Mouse (Mus musculus): ENCODE data around the gene Snx32. TPM values are rescaled to one million over a fixed set of nuclear protein-coding genes. Genes with fewer than 3 reads are reported as not detected.
"Not testable (repeated sequence)": the region's sequence is repeated elsewhere in the genome, so short reads cannot be mapped to it uniquely, and the experiment has no call there.

The Snx32 gene
- polyA plus RNA-seq, 1 experiment, result 37.7 TPM

DNA sequence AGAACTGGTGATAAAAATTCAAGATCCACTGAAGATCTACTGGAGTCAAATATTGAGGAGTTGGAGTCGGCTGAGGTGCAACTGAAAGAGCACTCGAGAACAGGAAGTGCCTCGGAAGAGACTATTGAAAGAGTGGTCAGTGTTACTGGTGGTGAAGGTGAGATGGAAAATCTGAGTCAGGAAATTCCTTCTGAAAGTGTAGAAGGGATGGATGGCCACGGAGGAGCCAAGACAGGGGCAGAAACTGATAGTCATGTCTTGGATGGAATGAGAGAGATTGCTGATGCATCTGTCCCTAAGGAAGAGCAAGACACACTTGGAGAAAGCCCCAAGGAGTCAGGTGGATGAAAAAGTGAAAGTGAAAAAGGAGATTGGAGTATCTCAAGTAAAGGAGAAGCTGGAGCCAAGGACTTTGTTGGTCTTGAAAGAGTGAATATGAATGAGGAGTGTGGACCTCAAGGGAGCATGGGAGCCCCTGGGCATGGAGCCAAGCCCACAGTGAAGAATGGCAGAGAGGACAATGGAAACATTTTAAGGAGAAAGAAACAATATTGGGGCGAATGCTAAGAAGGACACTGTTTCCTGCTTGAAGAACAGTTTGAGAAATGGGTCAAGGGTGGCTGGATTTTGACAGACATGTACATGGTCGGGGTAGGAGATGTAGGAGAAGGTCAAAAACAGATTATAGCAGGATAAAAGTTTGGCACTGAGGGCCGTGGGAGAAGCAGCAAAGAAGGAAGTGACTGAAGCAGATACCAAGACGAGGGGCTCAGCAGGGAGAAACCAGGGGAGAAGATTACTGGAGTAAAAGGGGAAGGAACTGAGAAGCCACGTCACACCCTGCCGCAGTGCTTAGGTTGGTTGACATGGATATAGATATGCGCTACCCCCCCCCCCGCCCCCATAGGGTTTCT, 2.0 kb upstream of the Snx32 start:
- no peak for DNase-seq (ENCODE audit: low spot score)

DNA sequence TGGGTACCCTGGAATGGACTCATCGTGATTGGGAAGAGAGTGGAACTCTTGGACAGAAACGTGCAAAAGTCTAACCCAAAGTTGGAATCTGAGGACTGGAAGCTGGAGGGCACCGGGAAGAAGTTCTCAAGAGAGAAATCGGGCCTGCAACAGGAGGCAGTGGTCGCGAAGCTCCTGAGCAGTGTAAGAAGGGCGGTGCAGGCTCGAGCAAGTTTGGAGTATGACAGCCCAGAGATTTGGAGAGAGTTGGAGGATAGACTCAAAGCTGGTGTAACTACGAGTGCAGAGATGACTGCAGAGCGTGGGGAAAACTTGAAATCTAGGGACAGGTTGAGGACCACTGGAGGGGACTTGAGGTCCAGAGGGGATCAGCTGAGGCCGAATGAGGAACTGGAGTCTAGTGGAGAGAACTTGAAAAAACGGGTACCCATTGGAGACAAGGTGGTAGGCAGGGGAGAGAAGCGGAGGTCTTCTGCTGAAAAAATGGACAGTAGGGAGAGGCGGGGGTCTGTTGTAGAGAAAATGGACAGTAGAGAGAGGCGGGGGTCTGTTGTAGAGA, 815 bp upstream of the Snx32 start:
- DNase-seq (ENCODE audit: low spot score), result no peak

DNA sequence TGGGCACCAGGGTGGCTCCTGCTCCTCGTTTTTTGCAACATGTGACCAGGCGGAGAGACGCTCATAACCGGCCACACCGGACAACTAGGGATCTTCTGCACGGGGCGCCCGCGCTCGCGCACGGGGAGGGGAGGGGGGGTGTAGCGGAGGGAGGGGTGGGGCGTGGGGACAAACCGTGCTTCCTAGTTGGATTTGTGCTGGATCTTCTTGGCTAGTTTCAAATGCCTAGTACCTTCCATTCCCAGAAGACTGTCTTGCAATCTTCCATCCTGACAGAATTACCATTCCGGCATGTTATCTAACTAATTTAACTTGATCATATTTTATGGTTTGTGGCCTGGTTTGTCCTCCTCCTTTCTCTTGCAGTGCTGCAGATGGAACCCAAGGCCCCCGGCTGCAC, 6.7 kb downstream of the Snx32 start, which contains the start of gene 1700020D05Rik:
Gene 1700020D05Rik (minus strand): TSS at position 101 of the 400 bp plus-strand sequence.
- DNase-seq (ENCODE audit: low spot score), result no peak

DNA sequence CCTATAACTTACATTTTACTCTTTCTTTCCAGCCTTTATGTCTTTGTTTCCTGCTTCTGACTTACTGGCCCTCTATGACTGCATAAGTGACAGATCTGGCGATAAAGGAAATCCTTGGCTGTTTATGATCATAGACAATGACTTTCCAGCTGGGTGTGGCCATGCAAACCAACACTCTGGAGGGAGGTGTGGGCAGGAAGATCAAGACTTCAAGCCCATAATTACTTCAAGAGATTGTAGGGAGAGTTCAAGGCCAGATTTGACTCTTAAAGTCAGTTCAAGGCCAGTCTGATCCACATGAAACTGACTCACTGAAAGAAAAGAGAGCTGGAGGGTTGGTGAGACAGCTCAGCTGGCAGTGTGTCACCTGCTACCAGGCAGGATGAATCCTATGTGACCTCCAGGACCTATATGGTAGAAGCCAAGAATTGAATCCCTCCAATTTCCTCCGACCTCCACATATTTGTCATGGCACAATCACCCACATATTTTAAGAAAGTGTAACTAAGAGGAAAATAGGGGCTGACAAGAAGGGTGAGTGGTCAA, 9.9 kb downstream of the Snx32 start:
- DNase-seq (ENCODE audit: low spot score), result no peak

DNA sequence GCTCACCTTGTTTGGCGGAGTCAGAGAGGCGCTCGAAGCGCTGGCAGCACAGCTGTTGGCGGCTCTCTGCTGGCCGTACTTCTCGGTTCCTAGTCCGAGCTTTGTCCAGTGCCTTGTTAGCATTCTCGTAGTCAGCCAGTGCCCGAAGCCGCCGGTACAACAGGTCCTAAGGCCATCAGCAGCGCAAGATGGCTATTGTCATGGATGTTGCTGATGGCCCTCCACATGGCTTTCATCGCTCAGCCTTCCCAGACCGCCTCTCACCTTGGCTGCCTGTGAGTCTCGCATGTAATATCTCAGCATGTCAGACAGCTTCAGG, 14.3 kb downstream of the Snx32 start:
- no peak for DNase-seq (ENCODE audit: low spot score)

DNA sequence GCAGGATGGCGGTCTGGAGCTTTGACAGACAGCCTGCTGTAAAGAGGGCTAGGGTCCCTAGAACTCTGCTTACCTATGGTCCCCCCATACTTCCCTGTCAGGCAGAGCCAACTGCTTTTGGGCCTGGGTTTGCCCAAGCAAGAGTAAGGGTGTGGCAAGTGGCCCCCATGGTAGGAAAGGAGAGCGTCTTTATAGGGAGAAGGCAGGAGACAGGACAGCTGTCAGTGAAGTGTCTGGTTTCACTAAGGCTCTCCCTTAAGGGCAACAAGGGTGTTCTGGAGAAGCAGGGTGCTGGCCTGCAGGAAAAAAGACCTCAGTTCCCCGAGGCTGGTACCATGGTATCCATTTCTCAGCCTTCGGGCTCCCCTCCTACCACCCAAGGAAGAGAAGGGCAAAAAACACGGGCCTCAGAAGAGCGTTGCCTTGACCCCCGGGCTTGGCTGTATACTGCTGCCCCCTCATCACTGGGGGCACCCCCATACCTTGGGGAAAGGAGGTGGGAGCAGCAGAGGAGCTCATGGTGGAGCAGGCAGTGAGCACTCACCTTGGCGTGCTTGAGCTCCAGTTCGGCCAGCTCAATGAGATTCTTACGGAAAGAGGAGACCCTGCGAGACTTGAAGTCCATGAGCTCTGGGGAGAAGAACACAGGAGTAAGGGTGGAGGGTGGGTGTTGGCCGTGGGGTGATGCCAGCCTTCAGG, 14.8 kb downstream of the Snx32 start:
- no peak for DNase-seq (ENCODE audit: low spot score)

DNA sequence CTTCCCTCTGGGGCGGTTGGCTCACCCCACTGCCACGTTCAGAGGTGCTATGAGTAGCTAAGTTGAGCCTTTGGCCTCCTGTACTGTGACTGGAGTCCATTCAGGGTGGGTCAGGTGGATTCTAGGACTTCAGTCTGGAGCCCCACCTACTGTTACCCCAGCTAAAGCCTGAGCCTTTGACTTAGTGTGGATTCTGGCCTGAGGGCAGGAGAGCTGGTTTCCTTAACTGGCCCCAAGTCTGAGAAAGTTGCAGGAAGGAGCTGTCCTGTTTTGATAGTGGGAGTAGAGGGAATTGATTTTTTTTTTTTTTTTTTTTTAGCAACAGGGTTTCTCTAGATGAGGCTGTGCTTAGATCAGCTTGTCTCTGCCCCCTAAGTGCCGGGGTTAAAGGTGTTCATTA, 16.0 kb downstream of the Snx32 start:
- DNase-seq (ENCODE audit: low spot score), result no peak

DNA sequence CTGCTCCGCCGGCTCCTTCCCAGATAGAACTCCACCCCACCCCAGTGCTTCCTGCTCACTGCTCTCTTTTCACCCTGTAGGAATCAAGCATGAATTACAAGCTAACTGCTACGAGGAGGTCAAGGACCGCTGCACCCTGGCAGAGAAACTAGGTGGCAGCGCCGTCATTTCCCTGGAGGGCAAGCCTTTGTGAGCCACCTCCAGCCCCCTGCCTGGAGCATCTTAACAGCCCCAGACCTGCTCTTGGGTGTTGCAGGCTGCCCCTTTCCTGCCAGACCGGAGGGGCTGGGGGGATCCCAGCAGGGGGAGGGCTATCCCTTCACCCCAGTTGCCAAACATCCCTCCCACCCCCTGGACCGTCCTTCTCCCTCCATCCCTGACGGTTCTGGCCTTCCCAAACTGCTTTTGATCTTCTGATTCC, 17.0 kb downstream of the Snx32 start:
- DNase-seq (ENCODE audit: low spot score), result not testable (repeated sequence)

DNA sequence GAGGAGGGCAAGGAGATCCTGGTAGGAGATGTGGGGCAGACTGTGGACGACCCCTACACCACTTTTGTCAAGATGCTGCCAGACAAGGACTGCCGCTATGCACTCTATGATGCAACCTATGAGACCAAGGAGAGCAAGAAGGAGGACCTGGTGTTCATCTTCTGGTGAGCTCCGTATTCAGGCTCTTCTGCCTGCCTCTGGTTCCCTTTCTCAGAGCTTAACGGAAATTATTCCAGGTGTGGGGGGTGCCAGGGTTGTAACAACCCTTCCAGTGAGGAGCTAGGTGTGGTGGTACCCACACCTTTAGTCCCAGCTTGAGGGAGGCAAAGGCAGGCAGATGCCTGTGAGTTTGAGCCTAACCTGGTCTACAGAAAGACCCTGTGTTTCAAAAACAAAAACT, 17.7 kb downstream of the Snx32 start:
- DNase-seq (ENCODE audit: low spot score), result no peak

DNA sequence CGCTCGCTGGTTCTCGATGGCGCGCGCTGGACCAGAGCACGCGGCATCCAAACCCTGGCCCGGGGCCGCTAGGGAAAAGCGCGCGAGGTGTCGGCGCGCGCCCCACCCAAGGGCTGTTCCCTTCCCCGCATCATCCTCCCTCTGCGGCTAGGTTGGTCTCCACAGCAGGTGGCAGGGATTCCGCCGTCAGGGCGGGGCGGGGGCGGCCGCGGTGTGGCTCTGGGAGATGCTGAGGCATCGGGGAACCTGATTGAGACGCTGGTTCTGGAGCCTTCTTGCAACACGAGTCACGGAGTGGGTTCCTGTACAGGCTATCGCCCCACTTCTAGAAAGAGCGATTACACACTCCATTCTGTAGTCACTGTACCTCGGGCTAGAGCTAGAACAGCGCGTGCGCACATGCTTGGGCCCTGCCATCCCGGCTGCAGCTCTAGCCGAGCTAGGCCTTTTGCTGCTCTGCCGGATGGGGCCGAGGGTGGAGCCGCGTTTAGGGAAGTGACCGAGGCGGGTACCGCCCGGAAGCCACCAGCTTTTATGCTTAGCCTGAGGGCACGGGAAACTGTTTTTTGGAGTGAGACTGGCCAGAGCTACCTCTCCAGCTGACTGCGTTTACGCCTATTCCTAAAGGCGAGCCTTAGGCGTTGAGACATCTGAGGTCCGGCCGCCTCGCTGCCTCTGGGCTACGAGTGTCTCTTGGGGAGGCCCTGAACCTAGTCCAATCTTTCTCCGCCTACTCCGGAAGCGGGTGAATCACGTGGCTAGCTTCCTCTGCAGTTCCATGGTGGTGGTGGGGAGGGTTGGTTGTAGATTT, 19.2 kb downstream of the Snx32 start:
- DNase-seq (ENCODE audit: low spot score), result peak; percentile 73

DNA sequence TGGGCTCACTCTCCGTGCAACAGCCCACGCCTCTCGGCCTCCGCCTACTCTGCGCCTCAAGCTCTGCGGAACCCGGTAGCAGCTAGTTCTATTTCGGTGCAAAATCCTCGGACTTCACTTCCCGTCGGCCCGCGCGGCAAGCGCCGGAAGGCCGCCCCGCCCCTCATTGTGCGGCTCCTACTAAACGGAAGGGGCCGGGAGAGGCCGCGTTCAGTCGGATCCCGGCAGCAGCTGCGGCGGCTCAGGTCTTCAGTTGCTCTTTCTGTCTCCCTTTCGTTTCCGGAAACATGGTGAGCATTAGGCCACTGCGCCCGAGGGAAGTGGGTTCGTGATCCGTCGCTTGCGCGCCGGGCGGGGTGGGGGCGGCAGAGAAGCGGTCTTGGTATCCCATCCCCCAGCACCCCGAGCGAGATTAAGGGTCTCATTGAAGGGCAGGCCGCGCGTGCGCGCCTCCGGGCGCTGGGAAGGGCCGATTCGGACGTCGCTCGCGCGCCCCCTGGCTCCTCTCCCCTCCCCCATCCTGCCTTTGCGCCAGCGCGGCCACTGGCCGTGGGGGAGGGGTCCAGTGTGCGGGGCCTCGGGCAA, 19.9 kb downstream of the Snx32 start, which contains the start of gene Cfl1:
Gene Cfl1 (plus strand): TSS at position 143 of the 585 bp plus-strand sequence.
- peak; percentile 88 for DNase-seq (ENCODE audit: low spot score)

DNA sequence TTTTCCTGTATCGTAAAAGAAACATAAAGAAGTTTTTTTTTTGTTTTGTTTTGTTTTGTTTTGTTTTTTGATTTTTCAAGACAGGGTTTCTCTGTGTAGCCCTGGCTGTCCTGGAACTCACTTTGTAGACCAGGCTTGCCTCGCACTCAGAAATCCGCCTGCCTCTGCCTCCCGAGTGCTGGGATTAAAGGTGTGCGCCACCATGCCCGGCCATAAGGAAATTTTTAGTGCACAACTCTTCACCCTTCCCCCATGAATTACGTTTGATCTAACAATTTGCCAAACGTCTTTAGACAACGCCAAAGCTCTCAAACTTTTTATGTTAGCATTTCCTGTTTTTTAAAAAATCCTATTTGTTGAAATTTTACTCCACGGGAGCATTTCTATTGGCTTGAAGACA, 20.6 kb downstream of the Snx32 start:
- DNase-seq (ENCODE audit: low spot score), result not testable (repeated sequence)

DNA sequence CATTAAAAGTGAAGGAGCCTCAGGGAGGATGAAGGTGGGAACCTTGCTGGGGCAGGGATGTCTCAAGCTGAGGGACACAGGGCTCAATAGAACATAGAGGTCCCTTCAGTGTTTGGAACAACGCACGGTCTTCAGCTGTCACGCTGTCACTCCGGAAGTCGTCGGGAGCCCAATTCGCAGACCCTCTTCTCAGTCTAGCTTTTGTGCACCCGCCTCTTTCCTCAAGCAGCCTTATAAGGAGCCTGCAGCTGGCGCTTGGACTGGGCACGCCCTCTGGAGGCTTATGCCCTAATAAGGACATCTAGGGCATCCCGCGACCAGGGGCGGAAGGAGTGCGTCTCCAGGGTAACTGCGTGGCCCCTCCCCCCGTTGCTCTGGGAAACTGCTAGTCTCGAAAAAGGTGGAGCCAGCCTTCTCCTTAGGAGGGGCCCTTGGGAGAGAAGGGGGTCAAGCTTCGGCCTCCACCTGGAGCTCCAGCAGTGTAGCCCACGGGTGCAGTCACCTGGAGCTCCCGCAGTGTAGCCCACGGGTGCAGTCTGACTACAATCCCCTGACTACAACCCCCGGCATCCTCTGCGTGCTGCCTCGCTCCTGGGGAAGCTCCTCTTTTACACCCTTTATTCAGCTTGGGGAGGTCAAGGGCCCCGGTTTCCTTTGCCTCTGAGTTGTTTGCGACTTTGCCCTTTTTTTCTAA, 21.3 kb downstream of the Snx32 start:
- peak; percentile 85 for DNase-seq (ENCODE audit: low spot score)

DNA sequence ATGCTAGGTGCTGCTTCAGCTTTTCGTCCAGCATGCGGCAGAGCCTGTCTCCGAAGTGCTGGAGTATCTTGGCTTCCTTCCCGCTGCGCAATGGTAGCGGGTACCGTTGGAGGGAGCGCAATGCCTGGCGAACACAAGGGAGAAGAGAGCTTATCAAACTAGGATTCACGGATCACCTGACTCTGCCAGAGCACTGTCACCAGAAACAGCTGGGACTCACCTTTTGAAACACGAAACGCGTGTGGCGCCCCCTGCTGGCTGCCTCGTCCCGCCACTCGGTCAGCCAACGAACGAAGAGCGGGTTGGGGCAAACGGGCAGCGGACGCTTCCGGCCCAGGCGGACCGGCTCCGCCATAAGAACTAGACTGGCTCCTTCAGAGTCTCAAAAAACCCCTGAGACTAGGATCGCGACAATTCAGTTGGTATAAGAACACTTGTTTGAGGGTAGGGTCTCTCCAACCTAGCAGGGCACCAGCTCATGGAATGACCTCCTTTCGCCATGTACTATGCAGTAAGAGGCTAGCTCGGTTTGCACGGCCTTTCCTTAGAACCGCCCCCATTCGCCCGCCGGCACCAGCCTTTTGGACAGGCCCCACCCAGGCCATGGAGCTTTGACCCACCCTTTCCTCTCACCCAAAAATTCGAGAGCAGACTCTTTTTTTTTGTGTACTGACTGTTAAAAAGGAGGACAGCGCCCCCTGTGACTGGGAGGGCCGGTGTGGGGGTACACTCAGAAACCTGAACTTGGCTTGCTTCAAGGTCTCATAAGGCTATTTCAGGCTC, 22.4 kb downstream of the Snx32 start, which contains the start of gene Mus81:
Gene Mus81 (minus strand): TSS at position 635 of the 783 bp plus-strand sequence.
- DNase-seq (ENCODE audit: low spot score), result peak; percentile 99

DNA sequence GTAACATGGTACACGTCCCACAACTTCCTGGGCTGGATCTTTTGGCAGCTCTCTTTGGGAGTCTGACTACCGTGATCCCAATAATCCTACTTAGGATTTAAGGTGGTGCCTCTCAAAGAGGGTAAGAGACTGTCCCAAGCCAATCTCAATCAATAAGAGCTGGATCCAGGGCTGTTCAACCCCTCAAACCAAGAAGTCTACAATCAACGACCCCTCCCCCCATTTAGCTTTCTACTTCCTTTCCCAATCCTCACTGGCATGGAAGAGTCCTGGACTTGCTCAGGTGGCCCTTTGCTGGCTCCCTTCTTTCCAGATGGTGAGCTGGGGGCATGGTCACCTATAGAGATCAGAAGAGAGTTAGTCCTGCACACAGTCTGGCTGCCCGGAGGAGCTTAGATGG, 23.6 kb downstream of the Snx32 start:
- DNase-seq (ENCODE audit: low spot score), result no peak

DNA sequence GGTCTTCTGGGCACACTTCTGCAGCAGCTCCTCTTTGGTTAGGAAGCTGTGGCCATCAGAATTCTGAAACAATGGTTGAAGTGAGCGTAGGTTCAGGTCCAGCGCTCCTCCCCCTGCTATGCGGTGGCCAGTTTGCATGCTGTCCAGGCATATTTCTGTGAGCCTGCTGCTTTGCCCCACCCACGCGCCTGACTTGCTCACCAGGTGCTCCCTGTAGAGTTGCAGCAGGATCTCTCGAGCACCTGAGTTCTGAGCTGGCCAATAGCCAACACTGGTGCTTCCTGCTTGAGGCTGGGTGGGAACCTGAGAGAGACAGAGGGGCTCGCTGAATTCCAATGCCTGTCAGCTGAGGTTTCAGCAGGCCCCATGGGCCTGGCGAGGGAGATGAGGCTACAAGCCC, 24.1 kb downstream of the Snx32 start:
- DNase-seq (ENCODE audit: low spot score), result no peak

DNA sequence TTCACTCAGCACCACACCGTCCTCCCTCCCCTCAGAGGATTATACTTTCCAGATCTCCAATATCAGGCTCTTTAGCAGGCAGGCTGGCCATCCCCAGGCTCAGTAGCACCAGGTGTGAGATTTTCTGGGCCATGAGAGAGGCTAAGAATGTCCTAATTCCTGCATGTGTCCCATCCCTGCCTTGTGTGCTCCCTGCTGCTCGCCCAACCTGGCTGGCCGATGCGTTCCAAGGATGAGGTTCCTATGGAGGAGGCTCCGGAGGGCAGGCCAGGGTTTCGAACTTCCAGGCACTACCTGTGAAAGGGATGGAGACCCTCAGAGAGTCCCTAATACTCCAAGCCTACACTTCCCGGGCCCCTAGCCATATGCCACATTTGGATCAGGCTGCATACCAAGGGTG, 24.5 kb downstream of the Snx32 start:
- no peak for DNase-seq (ENCODE audit: low spot score)

DNA sequence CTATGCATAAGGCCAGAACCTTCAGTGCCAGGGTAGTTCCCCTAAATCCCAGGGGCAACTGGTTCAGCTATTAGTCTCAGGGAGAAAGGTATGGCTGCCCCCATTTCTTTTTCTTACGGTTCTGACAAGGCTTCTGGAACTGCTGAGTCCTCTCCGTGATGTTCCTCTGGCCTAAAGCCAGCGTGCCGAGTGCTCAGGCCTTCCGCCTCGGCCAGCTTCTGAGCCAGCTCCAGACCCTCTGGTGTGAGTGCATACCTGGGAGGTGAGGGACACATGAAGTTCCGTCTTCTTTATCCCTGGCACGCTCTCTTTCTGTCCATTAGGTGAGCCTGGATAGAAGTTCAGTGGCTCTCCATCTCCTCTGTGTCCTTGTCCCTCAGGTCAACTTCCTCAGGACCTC, 25.0 kb downstream of the Snx32 start:
- no peak for DNase-seq (ENCODE audit: low spot score)

DNA sequence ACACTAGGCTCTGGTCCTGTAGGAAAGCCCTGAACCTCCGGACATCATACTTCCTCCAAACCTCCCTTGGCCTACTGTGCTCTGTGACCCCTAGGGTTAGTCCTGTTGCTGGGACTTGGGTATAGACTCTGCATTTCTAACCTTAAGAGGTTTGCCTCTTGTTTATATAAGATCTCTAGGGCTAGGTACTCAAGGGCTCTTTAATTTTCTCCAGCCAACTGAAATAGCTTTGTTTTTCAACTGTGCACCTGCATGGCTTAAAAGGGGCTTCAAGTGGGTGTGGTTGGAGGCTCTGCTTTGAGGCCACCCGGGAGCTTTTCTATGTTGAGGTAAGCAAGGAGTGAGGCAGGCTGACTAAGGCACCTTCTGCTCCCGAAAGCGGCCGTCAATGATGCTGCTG, 25.8 kb downstream of the Snx32 start:
- no peak for DNase-seq (ENCODE audit: low spot score)
